Mouse (Mus musculus): ENCODE results near the gene Psenen.

GRCm38 (mm10) chr7:30533941-30534632 lies 29.3 kb downstream of the Psenen start:
- no peak for TF ChIP-seq CTCF (IDR thresholded peaks at IDR 0.05; ENCODE audit: low read depth)
- TF ChIP-seq EP300 (optimal IDR thresholded peaks at IDR 0.05) = no peak

All from stomach, postnatal 0 days (tissue).